Mouse (Mus musculus): ENCODE data around the gene Ano10.

The Ano10 gene

DNA sequence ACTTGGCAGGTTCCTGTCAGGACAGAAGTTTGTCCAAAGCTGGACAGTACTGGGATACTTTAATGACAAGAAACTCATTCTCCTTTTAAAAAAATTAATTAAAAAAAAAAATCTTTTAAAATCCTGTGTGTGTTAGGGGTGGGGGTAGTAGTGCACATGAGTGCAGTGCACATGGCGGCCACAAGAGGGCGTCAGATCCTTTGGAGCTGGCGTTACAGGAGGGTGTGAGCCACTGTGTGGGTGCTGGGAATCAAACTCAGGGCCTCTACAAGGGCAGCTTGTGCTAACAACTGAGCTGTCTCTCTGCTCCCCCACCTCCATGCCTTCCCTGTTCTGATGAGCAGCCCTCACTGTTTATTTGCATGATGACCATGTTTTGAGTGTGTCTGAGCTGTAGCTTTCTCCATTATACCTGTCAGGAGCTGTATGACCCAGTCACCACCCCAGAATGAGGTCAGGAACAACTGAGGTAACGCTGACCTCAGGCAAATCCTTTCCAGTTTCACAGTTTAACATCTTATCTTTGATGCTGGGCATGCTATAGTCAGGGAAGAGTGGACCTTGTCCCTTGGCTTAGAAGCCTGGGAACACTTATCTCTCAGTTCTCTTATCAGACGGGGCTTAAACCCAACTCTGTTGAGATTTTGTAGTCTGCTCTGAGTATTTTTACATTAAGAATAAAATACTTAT lies 137.7 kb downstream of the Ano10 start:
- DNase-seq (ENCODE audit: low spot score in 2 of 2): no peak

DNA sequence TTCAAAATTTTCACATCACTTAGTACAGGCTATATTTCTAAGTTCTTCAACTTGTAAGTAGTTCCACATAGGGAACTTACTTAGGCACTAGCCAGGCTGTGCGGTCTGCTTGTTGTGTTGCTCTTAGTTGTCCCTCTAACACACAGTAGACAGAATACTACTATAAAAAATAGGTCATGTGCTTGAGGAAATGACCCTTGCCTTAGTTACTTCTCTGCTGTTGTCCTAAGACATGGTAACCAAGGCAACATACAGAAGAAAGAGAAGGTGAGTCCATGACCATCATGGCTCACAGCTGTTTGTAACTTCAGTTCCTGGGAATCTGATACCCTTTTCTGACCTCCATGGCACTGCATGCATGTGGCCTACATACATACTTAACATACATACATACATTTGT lies 139.0 kb downstream of the Ano10 start:
- no peak for DNase-seq (ENCODE audit: low spot score in 2 of 2)

DNA sequence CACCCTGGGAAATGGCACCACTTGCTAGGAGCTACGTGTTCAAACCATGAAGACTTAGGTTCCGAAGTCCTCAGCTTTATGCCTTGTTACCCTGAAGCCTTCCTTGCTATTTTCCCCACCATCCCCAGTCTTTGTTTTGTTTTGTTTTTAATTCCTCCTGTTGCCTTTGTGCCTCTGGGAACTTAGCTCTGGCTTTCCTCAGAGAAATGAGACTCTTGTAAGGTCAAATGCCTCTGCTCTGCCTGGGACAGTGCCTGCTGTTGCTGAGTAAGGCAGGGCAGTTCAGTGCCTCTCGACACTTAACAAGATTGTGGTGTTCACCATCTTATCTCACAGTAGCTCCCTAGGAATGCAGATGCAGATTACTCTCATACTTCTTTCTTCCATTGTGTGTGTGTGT lies 140.8 kb downstream of the Ano10 start:
- no peak for DNase-seq (ENCODE audit: low spot score in 2 of 2)

DNA sequence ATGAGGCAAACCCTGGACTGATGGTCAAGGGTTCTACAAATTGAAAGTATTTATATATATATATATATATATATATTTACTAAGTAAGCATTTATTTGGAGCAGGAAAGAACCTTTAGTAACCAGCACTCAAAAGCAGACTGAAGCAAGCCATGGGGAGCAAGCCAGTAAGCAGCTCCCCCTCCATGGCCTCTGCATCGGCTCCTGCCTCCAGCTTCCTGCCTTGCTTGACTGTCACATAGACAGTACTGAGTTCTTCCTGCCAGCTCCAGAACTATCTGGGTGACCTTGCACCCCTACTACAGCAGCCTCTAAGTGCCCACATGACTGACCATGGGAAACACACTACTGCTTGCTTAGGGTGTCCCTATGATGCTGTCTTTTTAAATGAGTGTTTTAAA lies 141.7 kb downstream of the Ano10 start:
- no peak for DNase-seq (ENCODE audit: low spot score in 2 of 2)

DNA sequence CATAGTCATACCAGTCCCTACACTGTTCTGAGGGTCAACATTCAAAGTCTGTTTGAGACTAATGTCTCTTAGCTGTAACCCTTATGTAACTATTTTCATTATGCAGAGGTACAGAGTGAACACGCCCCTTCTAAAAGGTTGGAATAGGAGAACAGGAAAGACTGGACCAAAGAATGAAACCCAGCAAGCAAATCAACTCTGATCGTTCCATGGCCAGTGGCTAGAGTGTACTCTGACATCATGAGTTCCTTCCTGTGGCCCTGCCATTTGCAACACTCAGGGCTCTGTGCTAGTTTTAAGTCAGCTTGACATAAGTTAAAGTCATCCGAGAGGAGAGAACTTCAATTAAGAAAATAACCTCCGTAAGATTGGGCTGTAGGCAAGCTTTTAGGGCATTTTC lies 142.2 kb downstream of the Ano10 start:
- DNase-seq (ENCODE audit: low spot score in 2 of 2): no peak

DNA sequence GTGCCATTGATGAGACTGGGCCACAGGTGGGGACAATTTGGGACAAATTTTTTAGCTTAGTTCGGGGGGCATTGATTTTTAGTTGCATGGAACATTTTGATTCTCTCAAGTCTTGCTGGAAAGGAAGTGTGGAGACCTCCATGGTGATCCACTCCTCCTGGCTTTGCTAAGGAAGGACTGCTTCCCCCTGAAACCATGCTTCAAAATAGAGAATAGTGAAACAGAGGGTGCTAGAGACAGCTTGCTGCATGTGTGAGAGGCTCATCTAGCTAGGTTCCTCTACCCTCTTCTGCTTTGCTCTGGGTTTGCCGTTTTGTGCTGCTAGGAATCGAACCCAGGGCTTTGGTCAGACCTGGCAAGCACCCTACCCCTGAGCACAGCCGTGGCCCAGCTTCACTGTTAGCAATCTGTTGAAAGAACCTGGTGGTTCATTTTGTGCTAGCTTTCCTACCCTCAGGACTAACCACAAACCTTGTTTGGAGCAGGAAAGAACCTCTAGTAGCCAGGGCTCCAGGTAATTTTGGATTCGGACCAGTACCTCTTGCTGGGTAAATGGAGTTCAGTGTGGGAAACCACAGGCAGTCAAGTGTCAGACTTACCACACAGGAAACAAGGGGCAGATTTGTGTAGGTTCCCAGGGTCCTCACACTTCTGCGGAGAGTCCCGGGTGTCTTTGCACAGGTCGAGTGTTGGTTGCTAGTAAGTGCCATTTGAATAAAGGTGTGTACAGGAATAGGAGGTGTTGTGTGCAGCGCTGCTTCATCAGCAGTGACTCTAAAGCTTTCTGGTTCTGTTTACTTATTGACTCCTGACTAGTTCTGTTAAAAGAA lies 144.0 kb downstream of the Ano10 start:
- no peak for DNase-seq (ENCODE audit: low spot score in 2 of 2)

DNA sequence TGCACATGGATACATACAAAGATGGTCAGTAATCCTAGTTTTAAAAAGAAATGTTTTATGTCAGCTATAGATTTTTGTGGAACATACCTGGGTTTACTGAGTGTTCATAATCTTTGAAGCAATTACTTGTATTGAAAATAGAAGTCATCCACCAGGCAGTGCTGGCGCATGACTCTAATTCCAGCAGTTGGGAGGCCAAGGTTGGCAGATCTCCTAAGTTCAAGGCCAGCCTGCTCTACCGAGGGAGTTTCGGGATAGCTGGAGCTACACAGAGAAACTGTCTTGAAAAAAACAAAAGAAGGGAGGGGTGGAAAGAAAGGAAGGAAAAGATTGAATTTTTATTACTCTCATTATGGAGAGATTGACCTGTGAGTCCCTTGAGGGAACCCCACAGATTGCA lies 145.9 kb downstream of the Ano10 start:
- DNase-seq (ENCODE audit: low spot score in 2 of 2): no peak

DNA sequence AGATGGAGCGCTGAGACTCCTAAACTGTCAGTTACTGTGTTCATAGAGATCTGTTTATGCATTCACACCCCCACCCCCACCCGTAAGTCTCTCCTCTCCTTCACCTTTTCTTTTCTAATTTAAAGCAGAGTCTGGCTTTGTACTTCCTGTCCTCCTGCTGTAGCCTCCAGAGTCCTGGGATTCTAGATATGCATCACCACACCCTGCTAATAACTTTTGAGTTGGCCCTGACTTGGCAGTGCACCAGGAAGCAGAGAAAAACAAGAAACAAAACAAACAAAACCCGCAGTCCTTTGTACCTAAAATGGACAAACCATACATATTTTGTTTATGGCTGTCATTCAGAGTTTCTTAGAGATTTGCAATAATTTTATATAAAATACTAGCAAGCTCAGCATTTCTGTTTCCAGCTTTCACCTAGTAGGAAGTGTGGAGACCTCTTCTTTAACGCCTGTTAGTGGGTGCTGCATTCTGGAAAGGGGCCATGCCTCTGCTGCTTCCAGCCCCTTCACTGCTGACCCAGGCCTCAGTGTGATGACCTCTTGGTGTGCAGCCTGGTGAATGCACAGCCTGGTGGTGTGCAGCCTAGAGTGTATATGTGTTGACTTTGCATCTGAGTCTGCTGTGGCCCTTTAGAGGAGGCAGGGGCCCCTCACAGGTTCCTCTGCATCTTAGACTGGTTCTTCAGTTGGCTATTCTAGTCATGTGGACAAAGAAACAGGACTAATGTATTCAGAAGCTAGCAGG lies 147.9 kb downstream of the Ano10 start:
- no peak for DNase-seq (ENCODE audit: low spot score in 2 of 2)

DNA sequence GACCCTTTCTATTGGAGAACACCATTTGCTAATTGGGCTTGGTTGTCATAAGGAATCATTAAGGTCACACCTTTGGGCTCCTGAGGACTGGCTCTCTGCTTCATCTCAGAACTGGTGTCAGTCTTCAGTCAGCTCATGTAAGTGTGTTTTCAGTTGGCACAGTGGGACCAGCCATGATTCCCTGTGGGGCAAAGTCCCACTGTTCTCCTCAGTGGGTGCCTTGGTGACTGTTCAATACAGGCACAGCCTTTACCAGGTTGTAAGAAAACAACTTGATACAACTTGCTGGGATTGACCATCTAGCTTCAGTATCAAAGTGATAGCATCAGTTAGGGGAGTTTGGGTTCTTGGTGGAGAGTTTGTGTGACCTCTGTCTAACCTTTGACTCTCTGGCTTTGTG lies 148.5 kb downstream of the Ano10 start:
- DNase-seq (ENCODE audit: low spot score in 2 of 2): no peak

DNA sequence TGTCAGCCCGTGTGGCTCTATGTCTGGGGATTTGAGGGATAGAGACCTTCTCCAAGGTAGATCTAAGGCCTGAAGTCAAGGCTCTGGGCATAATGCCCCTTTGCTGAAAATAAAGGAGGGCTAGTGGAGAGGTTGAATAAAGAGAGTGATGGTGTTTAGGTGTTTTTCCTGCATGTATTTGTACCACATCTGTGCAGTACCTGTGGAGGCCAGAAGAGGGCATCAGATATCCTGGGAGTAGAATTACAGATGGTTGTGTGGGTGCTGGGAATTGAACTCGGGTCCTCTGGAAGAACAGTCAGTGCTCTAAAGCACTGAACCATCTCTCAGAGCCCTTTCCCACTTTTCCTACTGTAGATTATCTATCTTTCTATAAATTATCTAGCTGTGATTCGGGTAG lies 149.4 kb downstream of the Ano10 start:
- no peak for DNase-seq (ENCODE audit: low spot score in 2 of 2)

DNA sequence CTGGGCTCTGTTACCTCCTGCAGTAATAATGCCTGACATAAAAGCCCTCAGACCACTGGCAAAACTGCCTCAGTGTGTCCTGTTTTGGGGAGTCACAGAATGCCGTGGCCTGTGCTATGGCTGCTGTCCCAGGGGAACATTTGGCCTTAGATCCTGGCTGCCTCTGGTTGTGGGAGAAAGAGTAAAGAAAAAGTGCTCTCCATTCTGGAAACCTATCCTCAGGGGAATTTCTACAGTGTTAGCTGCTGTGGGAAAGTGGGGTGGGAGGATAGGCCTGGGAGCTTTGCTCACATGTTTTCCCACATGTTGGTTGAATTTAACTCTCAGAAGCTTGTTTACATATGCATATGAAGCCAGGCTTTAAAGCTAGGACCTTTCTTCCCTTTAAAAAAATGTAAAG lies 151.0 kb downstream of the Ano10 start:
- no peak for DNase-seq (ENCODE audit: low spot score in 2 of 2)

DNA sequence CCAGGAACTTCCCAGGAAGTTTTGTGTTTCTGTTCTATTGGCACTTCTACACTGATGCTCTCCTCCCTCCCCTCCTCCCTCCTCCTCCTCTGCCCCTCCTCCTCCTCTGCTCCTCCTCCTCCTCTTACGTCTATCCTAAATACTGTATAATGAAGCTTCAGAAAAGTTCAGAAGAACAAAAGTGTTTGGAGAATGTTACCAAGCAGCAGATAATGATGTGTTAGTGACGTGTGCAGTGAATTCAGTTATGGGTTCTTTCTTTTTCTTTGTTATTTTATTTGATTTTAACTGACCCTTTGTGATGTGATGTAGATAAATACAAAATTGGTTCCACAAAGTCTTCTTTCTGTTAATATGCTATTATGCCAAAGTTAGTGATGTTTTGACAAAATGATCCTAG lies 155.0 kb downstream of the Ano10 start:
- DNase-seq (ENCODE audit: low spot score in 2 of 2): no peak

DNA sequence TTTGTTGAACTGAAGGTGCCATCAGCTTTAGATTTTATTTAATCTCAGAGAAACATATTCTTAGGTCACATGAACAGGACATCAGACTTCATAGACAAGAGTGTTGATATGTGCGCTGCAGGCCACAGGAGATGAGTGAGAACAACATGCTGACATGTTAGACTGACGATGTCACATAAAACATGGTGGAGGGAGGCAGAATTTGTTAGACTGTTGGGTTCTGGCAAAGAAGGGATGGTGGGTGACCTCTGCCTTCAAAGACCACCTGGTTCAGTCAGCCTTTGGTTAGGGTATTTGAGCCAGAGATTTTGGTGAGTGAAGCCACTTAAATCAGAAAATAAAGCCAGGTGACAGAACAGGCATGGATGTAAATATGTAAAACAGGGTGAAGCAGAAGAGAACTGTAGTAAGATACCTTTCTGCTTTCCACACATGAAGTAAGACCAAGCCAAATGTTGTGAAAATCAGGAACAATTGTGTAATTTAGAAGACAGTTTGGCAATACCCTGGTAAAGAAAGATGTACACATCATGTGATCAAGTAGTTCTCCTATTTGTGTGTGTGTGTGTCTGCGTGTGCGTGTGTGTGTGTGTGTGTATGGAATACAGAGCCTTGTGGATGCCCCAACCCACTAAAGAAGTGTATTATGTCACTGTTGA lies 155.7 kb downstream of the Ano10 start:
- DNase-seq (ENCODE audit: low spot score in 2 of 2): no peak

DNA sequence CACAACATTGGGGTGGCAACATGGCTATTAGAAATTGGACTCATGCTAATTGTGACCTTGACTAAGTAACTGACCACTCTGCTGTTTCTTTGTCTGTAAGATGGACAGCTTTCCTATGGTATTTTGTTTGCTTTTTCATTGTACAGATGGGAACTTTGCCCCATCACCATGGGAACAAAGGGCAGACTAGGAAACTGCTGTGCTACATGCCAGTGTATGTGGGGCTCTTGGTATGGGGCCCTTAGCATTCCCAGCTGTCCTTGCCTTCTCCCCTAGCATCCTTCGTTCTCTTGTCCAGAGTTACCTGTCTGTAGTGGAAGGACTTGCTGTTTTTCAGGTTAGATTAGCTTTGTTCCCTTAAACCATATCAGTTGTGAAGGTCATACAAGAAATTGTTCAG lies 156.3 kb downstream of the Ano10 start:
- no peak for DNase-seq (ENCODE audit: low spot score in 2 of 2)

DNA sequence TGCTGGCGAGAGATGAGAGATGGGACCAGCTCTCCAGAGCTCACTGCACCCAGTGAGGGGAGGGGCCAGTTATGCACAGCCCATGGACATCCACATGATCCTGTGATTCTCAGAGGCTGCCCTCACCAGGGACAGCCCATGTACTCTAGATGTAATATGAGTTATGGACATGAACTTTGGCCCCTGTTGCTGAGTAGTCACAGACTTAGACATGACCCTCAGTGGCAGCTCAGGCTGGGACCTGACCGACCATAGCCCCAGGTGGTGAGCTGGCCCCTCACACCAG lies 158.4 kb downstream of the Ano10 start:
- no peak for DNase-seq (ENCODE audit: low spot score in 2 of 2)

DNA sequence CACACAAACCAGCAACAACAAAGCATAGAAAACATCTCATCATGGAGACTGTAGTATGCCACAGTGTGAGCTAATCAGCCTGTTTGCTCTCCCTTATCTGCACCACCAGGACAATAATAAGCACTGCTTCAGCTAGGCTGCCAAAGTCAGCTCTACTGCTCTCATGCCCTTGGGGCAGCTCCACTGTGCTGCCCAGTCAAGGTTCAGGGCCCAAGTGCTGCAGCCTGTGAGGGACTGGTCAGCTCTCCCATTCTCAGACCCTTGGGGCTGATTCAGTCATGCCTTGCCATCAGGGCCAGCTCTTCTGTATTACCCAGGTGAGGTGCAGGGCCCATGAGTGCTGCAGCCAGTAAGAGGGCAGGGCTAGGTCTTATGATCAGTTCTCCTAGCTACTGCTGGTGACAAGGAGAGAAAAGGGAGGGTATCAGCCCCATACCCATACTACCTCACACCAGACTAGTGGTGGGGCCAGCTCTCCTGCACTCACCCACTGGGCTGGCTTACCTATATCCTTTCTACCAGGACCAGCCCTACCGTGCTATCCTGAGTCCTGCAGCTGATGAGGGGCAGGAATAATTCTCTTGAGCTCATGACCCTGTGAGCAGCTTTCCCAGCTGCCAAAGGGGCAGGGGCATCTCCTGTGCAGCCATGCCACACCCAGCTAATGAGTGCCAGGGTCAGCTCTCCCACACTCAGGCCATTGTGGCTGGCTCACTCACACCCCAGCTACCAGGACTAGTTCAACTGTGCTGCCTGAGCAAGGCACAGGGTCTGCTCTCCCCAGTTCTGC lies 158.9 kb downstream of the Ano10 start:
- DNase-seq (ENCODE audit: low spot score in 2 of 2): no peak

DNA sequence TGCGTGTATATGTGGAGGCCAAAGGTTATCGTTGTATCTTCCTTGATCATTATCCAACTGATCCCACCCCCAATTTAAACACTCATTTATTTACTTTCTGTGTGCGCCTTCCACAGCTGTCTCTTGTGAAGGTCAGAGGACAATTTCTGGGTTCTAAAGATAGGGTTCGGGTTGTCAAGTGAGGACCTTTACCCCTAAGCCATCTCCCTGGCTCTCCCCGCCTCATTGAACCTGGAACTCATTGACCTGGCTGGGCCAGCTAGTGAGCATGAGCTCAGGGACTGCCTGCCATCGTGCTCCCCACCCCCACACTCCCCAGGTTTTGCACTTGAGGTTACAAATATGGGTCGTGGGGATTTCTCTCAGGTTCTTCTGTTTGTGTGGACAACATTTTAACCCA lies 162.1 kb downstream of the Ano10 start:
- no peak for DNase-seq (ENCODE audit: low spot score in 2 of 2)

DNA sequence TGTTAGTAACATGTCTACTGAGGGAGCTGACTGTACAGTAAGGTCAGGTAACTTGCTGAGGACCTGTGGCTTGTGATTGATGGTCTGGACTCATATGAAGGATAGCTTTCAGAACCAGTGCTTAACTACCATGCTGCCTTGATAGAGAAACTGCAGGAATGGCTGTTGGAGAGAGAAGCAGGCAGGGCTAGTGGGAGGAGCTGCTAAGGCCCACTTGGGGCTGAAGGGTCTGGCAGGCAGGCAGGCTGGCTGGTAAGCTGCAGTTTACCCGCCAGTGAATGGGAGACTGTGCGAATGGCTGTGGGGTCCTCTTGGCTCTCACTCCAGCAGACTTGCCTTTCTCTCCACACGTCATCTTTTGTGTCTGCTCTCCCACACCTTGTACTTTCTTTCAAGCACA lies 163.6 kb downstream of the Ano10 start:
- DNase-seq (ENCODE audit: low spot score in 2 of 2): no peak

DNA sequence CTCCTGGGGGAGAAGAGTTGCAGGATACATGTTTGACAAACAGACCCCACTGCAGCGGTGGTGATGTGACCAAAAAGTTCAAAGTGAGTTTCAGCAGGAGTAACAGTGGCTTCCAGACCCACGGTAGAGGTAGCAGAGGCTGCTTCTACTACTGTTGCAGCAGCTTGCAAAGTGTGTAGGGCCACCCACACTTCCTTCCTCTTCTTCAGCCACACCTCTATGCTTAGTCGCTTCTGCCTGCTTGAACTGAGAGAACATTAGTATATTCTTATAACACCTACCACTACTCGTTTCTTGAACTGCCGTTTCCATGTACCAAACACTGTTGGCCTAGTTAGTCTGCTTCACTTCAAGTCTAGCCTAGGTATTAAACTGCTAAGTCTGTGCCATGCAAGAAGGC lies 165.5 kb downstream of the Ano10 start:
- no peak for DNase-seq (ENCODE audit: low spot score in 2 of 2)

DNA sequence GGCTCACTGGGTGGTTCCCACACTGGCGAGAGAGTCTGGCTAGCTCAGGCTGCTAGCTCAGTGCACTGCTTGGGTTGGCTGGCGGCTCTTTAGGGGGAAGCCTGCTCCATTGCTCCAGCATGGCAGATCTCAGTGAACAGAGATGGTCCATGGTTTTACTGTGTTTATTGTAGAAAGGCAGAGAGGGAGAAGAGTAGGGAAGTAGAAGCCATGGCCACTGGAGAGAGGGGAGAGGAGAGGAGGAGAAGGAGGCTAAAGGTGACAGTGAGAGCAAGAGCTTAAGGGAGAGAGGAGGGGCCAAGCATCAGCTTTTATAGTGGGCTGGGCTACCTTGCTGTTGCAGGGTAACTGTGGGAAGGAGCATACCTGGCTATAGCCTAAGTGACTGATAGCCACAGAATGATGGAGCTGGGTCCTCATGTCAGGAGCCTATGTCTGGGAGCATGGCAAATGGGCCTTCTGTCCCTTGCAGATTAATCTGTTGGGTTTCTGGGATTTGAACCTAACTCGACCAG lies 166.9 kb downstream of the Ano10 start:
- no peak for DNase-seq (ENCODE audit: low spot score in 2 of 2)

DNA sequence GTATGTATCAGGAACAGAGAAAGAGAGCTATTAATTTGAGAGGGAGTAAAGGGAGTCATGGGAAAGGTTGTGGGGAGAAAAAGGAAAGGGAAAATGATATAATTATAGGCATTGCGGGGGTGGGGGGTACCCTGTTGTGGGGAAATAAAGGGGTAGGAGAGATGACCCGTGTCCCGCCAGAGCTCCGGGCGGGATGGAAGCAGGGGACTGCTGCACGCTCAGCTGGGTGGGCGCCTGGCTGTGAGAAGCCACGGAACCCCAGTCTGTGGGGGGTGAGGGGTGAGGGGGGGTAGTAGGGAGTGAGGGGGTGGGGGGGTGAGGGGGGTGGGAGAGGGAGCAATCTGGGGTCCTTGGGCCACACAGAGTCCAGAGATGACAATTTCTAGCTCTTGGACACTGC lies 167.4 kb downstream of the Ano10 start:
- no peak for DNase-seq (ENCODE audit: low spot score in 2 of 2)
